Mouse (Mus musculus) forebrain, embryonic 14.5 days (tissue): ENCODE measurements around the gene Msi2. TPM values are rescaled to one million over a fixed set of nuclear protein-coding genes. Genes with fewer than 3 reads are reported as not detected.

Source experiments
- ATAC-seq: fragments of 200-750 bp; cut with Nextera tagmentation; 2 replicates; pipeline ENCODE4 v1.8.0; 2017; ENCODE audit warnings: mild to moderate bottlenecking, moderate library complexity
- DNase-seq: peaks from one replicate; pipeline ENCODE4 v3.0.0-alpha.2; 2015; ENCODE audit warnings: low spot score
- H3K27ac ChIP-seq: fragments of 300-500 bp; sonication (generic); 2 replicates; pipeline ENCODE4 v1.5.1; 2014; ENCODE audit warnings: low read depth, mild to moderate bottlenecking, control low read depth, low read length, moderate library complexity
- H3K27me3 ChIP-seq: fragments of 300-500 bp; sonication (generic); replicated peaks from 2 replicates; pipeline ENCODE4 v1.6.1; 2014; ENCODE audit warnings: low read length, control low read depth, mixed read lengths; ENCODE audit not compliant: control insufficient read depth, insufficient read depth
- H3K36me3 ChIP-seq: fragments of 300-500 bp; sonication (generic); 2 replicates; pipeline ENCODE4 v1.6.1; 2014; ENCODE audit warnings: low read length, control low read depth; ENCODE audit not compliant: control insufficient read depth, insufficient read depth
- H3K4me1 ChIP-seq: fragments of 300-500 bp; sonication (generic); 2 replicates; pipeline ENCODE4 v1.6.1; 2014; ENCODE audit warnings: antibody characterized with exemption, low read length, control low read depth; ENCODE audit not compliant: control insufficient read depth, insufficient read depth
- H3K4me2 ChIP-seq: fragments of 300-500 bp; sonication (generic); 2 replicates; pipeline ENCODE4 v1.6.1; 2014; ENCODE audit warnings: mild to moderate bottlenecking, control low read depth, low read length
- H3K4me3 ChIP-seq: fragments of 300-500 bp; sonication (generic); 2 replicates; pipeline ENCODE4 v1.5.1; 2014; ENCODE audit warnings: low read depth, low read length, control low read depth
- H3K9ac ChIP-seq: fragments of 300-500 bp; sonication (generic); 2 replicates; pipeline ENCODE4 v1.6.1; 2014; ENCODE audit warnings: mild to moderate bottlenecking, low read length, control low read depth, moderate library complexity
- H3K9me3 ChIP-seq: fragments of 300-500 bp; sonication (generic); replicated peaks from 2 replicates; pipeline ENCODE4 v1.6.1; 2016; ENCODE audit warnings: low read length, control low read depth, mixed read lengths; ENCODE audit not compliant: control insufficient read depth
- WGBS: fragments of 180-500 bp; shearing (Covaris S2); extraction: QIAGEN DNeasy Blood & Tissue Kit; methylation state at CpG from one replicate; pipeline ENCODE4 v1.1.7; 2014; 5-methylcytosine and 5-hydroxymethylcytosine counted together
- polyA plus RNA-seq: library from polyadenylated mRNA; unstranded; fragments of >200 nt; fragmentation: Nextera tagmentation; extraction: Ambion mirVana; gene quantifications from 2 replicates; pipeline ENCODE4 v1.2.1, GENCODE M21; 2014

Gene Msi2
- polyA plus RNA-seq, 1 experiment from 2014 or later = 19.9 TPM

- H3K9ac ChIP-seq = no peak overlapping the region
- H3K27ac ChIP-seq = 0 out of 2 replicates have a peak overlapping the region, but pooled peaks have one; percentile 5
- WGBS = 90% methylated on average over 18 of the region's 18 CpGs
- no peaks in the 10 kb centered on the region for H3K27me3 ChIP-seq
- H3K4me3 ChIP-seq = no peak overlapping the region
- no peak for DNase-seq
- no peaks in the 10 kb centered on the region for H3K36me3 ChIP-seq
- H3K9me3 ChIP-seq = no peaks in the 10 kb centered on the region
- peaks cover 17% of the 10 kb centered on the region for H3K4me1 ChIP-seq
- H3K4me2 ChIP-seq = no peak overlapping the region
- no peak for ATAC-seq
Observed at GRCm38 (mm10) chr11:88493795-88494559, 224.3 kb downstream of the Msi2 start.

- Histone ChIP-seq H3K36me3 (no peaks in the 10 kb centered on the region), H3K9me3 (no peaks in the 10 kb centered on the region), H3K4me3 (no peak overlapping the region), H3K27ac (no peak overlapping the region), H3K4me1 (peaks cover 24% of the 10 kb centered on the region), H3K27me3 (no peaks in the 10 kb centered on the region), H3K4me2 (no peak overlapping the region), H3K9ac (no peak overlapping the region)
- 97% methylated on average over 2 of the region's 2 CpGs for WGBS
- DNase-seq = no peak
- ATAC-seq = no peak
Observed at GRCm38 (mm10) chr11:88492585-88492984, 225.7 kb downstream of the Msi2 start.

GRCm38 (mm10) chr11:88489985-88490384 lies 228.3 kb downstream of the Msi2 start:
- Histone ChIP-seq H3K4me3 (no peak overlapping the region), H3K4me2 (no peak overlapping the region), H3K9me3 (no peaks in the 10 kb centered on the region), H3K27me3 (no peaks in the 10 kb centered on the region), H3K36me3 (no peaks in the 10 kb centered on the region), H3K4me1 (peaks cover 30% of the 10 kb centered on the region), H3K27ac (no peak overlapping the region; the same call in 1 of the 2 replicates), H3K9ac (no peak overlapping the region)
- 90% methylated on average over 4 of the region's 4 CpGs for WGBS
- ATAC-seq (no peak), DNase-seq (no peak)

GRCm38 (mm10) chr11:88488941-88489724 lies 229.2 kb downstream of the Msi2 start:
- no peaks in the 10 kb centered on the region for H3K9me3 ChIP-seq
- DNase-seq (peak; percentile 61), ATAC-seq (peak; percentile 51)
- 40% methylated on average over 17 of the region's 17 CpGs for WGBS
- no peak overlapping the region for H3K4me2 ChIP-seq
- no peaks in the 10 kb centered on the region for H3K36me3 ChIP-seq
- no peak overlapping the region for H3K9ac ChIP-seq
- no peak overlapping the region for H3K4me3 ChIP-seq
- peak overlapping the region; percentile 75 for H3K27ac ChIP-seq
- H3K27me3 ChIP-seq = no peaks in the 10 kb centered on the region
- H3K4me1 ChIP-seq = peaks cover 38% of the 10 kb centered on the region

GRCm38 (mm10) chr11:88488175-88488940 lies 230.0 kb downstream of the Msi2 start:
- peaks cover 44% of the 10 kb centered on the region for H3K4me1 ChIP-seq
- peak; percentile 40 for ATAC-seq
- no peaks in the 10 kb centered on the region for H3K27me3 ChIP-seq
- no peak overlapping the region for H3K4me3 ChIP-seq
- peak overlapping the region; percentile 75 for H3K27ac ChIP-seq
- peak; percentile 66 for DNase-seq
- no peak overlapping the region for H3K9ac ChIP-seq
- H3K9me3 ChIP-seq = no peaks in the 10 kb centered on the region
- H3K36me3 ChIP-seq = no peaks in the 10 kb centered on the region
- 35% methylated on average over 12 of the region's 13 CpGs for WGBS
- H3K4me2 ChIP-seq = no peak overlapping the region

- no peak overlapping the region for H3K4me2 ChIP-seq
- no peak overlapping the region; the same call in 1 of the 2 replicates for H3K27ac ChIP-seq
- H3K9ac ChIP-seq = no peak overlapping the region
- H3K4me3 ChIP-seq = no peak overlapping the region
- H3K36me3 ChIP-seq = no peaks in the 10 kb centered on the region
- peaks cover 67% of the 10 kb centered on the region for H3K4me1 ChIP-seq
- H3K27me3 ChIP-seq = no peaks in the 10 kb centered on the region
- DNase-seq (no peak), ATAC-seq (no peak)
- no peaks in the 10 kb centered on the region for H3K9me3 ChIP-seq
- 83% methylated on average over 1 of the region's 1 CpGs for WGBS
Observed at GRCm38 (mm10) chr11:88485987-88486386, 232.3 kb downstream of the Msi2 start.

GRCm38 (mm10) chr11:88485088-88485487 lies 233.2 kb downstream of the Msi2 start:
- no peaks in the 10 kb centered on the region for H3K27me3 ChIP-seq
- no peak overlapping the region for H3K4me2 ChIP-seq
- WGBS = 45% methylated on average over 4 of the region's 4 CpGs
- no peak overlapping the region for H3K9ac ChIP-seq
- no peak for ATAC-seq
- H3K4me3 ChIP-seq = no peak overlapping the region
- no peak overlapping the region; the same call in 1 of the 2 replicates for H3K27ac ChIP-seq
- H3K4me1 ChIP-seq = peaks cover 73% of the 10 kb centered on the region
- no peaks in the 10 kb centered on the region for H3K9me3 ChIP-seq
- H3K36me3 ChIP-seq = no peaks in the 10 kb centered on the region
- no peak for DNase-seq

- DNase-seq = no peak
- H3K9me3 ChIP-seq = no peaks in the 10 kb centered on the region
- 93% methylated on average over 3 of the region's 3 CpGs for WGBS
- no peak overlapping the region for H3K9ac ChIP-seq
- ATAC-seq = no peak
- no peaks in the 10 kb centered on the region for H3K27me3 ChIP-seq
- no peak overlapping the region for H3K4me2 ChIP-seq
- H3K27ac ChIP-seq = 0 out of 2 replicates have a peak overlapping the region, but pooled peaks have one; percentile 91
- H3K4me1 ChIP-seq = peaks cover 74% of the 10 kb centered on the region
- no peak overlapping the region for H3K4me3 ChIP-seq
- H3K36me3 ChIP-seq = no peaks in the 10 kb centered on the region
Observed at GRCm38 (mm10) chr11:88484047-88484446, 234.3 kb downstream of the Msi2 start.
